Mouse (Mus musculus) lung, postnatal 36 days (tissue): ENCODE results near the gene Il1r2.

ENCODE experiments used
- DNase-seq: peaks from one replicate; pipeline ENCODE4 v3.0.0; 2022; ENCODE audit warnings: mixed read lengths

Il1r2 gene

DNA sequence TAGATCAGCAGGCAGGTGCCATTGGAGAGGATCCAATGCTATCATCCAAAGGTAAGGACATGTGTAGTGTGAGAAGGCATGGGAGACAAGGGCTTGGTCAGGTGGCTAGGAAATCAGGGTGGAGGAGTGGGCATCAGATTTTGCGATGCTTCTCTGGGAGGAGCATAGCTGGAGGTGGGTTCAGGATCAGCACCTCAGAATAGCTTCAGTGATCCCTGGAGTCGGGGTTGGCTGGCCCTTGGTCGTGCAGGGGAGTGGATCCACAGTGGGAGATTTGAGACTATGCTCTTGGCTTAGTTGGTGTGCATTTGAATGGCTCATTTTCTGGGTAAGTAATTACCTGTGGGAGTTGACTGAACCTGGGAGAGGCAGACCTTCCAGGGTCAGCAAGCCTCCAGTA, 59.7 kb downstream of the Il1r2 start:
- DNase-seq = no peak

DNA sequence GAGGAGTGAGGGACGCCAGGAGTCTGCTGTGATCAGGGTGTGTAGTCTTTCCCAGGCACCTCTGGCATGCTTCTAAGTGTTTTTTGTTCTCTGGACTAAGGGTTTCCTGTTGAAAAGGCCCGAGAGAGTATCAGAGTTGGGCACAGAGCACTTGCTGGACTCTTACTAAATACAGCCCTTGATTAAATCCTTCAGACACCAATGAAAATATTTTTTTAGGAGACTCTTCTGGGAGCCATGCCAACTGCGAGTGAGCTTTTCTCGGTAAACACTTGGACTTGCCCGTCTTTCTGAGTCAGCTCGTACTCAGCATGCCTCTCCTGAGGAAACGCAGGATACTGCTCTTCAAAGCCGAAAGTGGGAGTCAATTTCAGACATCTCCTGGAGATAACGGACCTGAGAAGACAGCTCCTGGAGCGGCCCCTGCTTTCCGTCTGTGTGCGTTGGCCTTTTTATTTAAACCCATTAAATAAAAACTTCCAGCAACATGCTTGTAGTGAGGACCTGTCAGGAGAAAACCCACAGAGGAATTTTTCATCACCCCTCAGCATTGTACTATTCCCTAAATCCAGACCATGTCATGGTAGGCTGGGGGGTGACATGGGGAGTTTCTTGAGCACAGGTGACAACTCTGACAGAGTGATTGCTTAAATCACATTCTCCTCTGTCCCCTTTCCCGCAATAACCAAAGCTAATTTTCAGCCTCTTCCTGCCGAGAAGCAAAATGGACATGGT, 66.1 kb downstream of the Il1r2 start:
- DNase-seq = peak; percentile 92

DNA sequence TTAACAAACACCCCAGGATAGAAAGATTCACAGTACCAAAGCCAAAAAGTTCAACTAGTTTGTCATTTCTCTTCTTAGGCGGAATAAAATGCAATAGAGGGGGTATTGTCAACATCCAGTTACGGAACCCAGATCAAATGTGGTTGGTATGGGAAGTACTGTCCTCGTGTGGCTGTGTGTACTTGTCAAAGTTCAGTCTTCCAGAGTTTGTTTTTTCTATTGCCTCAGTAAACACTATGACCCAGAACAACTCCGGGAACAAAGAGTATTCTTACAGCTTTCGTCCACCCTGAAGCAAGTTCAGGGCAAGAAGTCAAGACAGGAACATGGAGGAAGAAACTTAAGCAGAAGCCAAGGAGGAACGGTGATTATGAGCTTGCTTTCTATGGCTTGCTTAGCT, 82.2 kb downstream of the Il1r2 start:
- no peak for DNase-seq

DNA sequence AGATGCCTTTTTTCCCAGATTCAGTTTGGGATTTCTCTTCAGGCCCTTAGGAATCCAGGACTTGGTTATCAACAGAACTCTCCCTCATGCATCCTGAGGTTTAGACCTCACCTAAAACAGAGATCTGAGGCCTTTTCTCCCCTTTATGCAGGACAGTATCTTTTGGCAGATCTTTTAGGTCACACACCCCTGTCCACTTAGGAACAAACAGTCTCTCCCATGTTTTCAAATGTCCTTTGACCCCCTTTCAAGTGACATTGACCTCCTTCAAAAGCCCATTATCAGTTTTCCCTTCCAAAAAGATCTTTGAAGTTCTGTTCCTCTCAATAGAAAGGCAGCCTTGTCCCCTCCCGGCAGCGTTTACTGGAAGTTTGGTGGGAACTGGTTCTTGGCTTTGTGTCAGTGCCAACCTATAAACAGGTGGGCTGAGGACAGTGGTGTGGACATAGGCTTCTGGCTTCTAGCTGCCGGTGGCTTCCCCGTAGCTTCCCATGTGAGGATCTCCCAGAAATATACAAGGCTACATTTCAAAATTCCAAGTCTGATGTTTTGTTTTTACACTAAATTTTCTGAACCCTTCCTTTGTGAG, 89.5 kb downstream of the Il1r2 start:
- DNase-seq = no peak

DNA sequence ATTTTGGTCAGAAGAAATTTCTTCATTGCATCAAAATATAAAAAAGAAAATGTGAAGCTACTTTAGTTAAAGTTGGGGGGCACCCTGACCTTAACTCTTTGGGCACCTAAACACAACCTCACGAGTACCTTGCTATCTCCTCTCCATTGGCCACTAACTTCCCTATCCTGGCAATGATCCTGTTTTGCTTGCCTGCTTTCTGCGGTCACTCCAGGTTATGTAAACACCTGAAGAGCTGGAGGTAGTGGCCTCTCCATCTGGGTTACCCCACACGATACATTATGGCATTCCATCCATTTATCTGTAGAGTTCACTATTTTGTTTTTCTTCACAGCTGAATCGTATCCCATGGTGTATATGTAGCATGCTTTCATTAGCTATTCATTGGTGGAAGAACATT, 90.5 kb downstream of the Il1r2 start:
- DNase-seq = no peak

DNA sequence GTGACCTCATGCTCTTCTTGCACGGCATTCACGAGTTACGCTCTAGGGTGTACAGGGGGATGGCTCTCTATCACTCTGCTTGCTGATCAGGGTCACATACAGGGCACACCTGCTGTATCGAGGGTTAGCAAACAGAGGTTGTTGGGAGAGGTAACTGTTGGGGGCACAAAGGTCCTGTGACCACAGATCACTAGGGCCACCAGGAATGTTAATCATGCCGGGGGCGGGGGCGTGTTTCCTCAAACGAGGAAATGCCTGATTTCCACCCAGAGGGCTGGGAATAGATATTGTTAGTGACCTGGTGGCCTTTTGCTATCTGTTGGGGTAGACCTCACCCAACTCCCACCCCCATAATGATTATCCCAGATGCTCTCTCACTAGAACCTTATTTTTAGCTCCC, 93.7 kb downstream of the Il1r2 start:
- DNase-seq = no peak

DNA sequence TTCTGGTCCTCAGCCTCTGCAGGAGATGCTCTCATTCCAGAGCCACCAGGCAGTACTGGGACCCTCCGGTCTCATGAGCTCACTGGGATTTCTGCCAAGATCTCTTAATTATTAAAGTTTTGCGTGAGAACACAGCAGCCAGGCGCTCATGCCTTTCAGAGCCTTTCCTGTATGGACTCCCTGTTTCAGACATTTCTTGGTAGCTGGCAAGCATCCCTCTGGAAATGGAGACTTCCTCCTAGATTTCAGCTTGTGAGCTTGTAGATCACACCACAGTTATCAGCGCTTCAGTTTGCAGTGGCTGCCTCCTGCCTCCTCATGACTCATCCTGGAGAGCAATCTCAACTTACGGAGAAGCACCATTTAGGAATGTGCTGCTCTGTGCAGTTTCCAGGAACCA, 98.0 kb downstream of the Il1r2 start:
- DNase-seq = peak; percentile 39

DNA sequence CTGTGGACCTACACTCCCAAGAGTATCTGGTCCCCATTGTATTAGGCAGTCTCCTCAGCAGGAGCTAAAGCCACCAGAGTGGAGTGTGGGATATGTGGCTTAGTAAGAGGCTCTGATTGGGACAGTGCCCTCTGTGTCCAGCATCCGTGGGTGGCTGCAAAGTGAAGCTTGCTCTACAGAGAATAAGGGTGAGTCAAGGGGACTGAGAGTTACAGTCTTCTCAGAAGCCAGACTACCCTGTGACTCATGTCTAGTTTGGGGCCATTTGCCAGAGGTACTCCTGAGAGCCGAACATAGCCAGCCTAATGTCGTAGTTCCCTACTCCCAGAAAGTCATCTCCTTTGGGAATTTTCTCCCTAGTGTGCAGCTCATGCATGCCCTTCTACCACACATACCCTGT, 100.3 kb downstream of the Il1r2 start:
- no peak for DNase-seq
